Mouse (Mus musculus) brain, adult 2 months (tissue): ENCODE measurements at regions not wholly inside any gene's neighbourhood (a gene's known extent, or its start where the extent isn't known, plus 50 kb on each side); places are given as distances from the start of the nearest gene placed in this dataset.

ENCODE experiments used
- DNase-seq: peaks from one replicate; pipeline ENCODE4 v3.0.0; 2011; ENCODE audit warnings: low read depth, low spot score

- DNase-seq: peak; percentile 8
These were observed 95.8 kb downstream of the Asb7 start for GRCm38 (mm10) chr7:66593619-66594018.

DNA sequence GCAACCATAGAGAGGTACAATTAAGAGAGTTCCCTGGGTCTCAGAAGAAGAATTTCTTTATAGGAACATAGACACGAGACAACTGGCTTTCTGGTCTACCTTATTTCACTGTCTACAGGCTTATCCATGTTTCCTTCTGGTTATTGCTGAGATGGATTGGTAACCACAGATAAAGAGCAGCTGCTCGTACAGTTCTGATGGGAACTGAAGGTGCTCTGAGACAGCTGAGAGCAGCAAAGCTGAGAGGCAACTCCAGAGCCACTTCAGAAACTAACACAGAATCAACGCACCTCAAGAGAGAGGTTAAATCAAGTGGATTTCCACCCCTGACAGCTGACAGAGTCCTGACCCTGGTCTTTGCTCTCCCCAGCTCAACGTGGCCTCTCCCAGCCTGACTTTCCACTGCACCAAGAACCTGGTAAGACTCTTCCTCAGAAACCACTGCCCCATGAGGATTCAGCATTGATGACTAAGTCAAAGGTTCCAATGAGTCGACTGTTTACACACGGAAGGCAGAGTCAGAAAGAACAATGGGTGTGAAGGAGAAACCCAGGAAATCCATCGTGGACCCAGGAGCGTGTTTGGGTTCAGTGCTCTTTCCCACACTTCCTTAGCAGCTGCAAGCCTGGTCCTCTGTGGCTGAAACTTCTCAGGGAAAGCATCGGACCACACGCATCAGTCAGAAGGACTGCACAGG, 97.7 kb downstream of the Asb7 start:
- no peak for DNase-seq

- no peak for DNase-seq
These were observed 102.9 kb downstream of the Asb7 start for GRCm38 (mm10) chr7:66586511-66586910.

DNA sequence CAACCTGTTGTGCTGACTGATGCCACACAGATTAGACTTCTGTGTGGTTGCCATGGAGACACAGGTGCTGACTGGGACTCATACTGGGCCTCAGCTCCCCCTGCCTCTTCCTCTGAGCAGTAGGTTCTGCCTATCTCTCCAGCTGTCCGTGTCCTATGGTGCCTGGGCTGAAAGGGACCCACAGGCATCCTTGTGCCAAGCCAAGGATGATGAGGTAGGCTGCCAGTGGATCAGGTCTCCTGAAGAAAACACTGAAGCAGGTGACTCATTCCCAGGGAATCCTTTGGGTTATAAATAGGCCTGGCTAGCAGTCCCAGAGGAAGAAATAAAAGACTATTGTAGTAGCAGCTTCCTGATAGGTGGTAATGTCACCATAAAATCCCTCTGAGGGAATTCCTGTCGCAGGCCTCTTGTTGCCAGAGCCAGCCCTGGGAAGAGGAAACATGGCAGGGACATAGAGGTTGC, 108.7 kb downstream of the Asb7 start:
- DNase-seq: peak; percentile 58

GRCm38 (mm10) chr7:66576261-66576660, 113.1 kb downstream of the Asb7 start:
- DNase-seq: peak; percentile 30

DNA sequence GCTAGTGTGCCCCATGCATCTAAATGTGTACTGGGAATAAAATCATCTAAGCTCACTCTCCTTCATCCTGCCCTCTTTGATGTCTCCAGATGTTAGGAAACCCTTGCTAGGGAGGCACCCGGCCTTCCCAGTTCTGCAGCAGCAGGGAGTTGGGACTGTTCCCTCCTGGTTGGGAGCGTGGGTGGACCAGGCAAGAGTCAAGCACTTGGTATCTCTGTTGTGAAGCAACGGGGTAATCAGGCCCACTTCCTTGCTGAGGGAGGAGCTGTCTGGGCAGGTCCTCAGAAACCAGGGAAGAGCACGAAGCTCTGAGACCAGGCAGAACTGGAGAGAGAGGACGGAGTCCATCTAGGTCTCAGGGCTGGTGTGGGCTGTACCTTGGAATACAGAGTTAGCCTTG, 117.9 kb downstream of the Asb7 start:
- no peak for DNase-seq

GRCm38 (mm10) chr7:66547694-66548093, 120.4 kb upstream of the Aldh1a3 start:
- DNase-seq: no peak

- DNase-seq: no peak
These were observed 117.9 kb upstream of the Aldh1a3 start for GRCm38 (mm10) chr7:66545184-66545583.

DNA sequence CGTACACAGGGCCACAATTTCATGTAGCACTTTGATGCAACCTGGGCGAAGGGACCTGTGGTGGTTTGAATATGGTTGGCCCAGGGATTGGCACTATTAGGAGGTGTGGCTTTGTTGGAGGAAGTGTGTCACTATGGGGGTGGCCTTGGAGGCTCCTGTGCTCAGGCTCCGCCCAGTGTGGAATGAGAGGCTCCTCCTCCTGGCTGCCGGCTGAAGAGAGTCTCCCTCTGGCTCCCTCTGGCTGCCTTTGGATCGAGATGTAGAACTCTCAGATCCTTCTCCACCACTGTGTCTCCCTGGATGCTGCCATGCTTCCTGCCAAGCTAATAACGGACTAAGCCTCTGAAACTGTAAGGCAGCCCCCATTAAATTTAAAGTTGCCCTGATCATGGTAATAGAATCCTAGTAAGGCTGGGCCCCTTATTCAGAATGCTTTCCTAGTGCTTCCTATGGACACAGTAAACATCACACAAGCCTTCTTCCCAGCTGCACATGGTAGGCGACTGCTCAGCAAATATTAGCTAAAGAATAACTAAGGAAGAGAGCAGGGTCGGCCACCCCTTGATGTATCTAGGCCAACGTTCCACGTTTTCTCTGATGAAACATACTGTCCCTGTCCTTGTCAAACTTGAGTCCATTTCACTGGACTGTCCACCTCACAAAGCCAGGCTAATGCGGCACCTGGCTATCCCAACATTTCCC, 117.2 kb upstream of the Aldh1a3 start:
- DNase-seq: no peak

DNA sequence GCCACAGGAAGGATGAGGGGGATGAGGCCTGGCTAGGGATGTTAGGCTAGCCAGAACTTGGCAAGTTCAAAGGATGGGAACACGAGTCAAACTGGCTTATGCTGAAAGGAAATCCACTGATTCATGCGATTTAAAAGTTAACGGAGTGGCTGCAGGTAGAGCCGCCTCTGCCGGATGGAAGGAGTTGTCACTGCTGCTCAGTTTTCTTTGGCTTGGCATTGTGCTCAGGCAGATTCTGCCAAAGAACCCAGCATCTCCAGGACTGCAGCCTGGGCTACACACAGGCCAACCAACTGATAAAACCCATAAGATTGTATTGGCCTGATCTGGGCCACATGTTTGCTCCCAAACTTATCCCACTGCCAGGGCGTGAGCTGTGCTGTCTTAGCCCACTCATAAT, 105.3 kb upstream of the Aldh1a3 start:
- DNase-seq: no peak

GRCm38 (mm10) chr7:66532048-66532447, 104.7 kb upstream of the Aldh1a3 start:
- no peak for DNase-seq

- DNase-seq: no peak
These were observed 103.8 kb upstream of the Aldh1a3 start for GRCm38 (mm10) chr7:66531111-66531510.

- DNase-seq: no peak
These were observed 101.6 kb upstream of the Aldh1a3 start for GRCm38 (mm10) chr7:66528881-66529280.

GRCm38 (mm10) chr7:66523959-66524358, 96.6 kb upstream of the Aldh1a3 start:
- DNase-seq: no peak

DNA sequence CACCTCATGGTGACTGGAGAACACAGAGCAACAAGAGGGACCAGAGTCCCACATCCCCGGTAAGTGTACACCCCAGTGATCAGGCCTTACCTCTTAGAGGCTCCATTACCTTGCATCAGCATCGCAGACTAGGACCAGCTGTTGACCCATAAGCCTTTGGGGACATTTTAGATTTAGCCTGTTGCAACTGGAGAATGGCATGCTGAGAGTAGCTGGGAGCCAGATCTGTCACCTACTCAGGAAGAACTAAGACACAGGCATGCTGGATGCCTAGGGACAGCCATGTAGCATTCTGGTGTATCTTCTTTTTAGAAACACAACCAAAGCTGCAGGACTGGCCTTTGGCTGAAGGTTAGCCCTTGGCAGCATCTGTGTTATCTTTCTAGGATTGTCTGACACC, 94.2 kb upstream of the Aldh1a3 start:
- DNase-seq: no peak

- no peak for DNase-seq
These were observed 88.8 kb upstream of the Aldh1a3 start for GRCm38 (mm10) chr7:66516143-66516542.

DNA sequence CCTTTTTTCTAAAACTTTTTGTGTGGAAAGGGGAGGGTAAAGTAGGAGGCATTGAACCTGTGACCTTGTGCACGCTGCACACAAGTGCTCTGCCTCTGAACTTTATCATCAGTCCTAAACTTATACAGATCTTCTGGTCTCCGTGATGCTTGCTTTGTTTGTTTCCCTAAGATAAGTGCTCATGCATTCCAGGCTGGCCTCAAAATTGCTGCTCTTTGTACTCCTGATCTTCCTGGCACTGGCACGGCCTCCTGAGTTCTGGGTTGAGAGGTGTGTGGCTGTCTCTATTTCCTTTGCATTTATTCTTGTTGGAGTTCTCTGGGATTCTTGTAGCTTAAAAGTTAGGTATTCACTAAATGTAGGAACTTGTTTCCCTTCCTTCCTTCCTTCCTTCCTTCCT, 86.1 kb upstream of the Aldh1a3 start:
- no peak for DNase-seq

GRCm38 (mm10) chr7:66505734-66506133, 78.4 kb upstream of the Aldh1a3 start:
- no peak for DNase-seq

DNA sequence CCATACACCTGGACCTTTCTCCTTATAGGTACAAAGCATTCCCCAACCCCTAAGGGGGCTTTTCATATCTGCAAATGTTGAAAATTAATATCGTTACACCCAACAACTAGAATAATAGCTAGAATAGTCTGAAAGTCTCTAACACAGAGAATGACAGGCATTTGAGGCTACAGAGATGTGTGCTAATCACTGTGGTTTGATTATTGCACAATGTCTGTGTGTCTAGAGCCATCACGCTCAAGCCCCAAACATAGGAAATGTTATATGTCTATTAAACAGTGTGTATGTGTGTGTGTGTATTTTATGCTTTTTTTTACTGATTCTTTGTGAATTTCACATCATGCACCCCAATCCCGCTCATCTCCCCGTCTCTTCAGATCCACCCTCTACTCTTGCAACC, 77.2 kb upstream of the Aldh1a3 start:
- no peak for DNase-seq

DNA sequence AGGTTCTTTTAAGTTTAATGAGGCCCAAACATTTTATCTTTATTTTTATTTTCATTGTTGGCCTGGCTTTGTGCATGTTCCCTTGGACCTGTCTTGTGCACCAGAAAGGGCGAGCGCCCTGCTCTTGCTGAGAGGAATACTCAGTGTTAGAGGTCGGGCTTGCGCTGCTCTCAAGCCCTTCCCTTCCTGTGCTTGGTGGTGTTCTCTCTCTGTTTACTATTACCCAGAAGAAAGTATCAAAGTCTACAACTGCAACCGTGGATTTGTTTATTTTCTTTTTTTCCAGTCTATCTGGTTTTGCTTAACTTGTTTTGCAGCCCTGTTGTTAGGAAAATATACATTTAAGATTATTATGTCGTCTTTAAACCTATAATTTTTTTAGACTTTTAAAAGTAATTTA, 74.1 kb upstream of the Aldh1a3 start:
- DNase-seq: no peak

DNA sequence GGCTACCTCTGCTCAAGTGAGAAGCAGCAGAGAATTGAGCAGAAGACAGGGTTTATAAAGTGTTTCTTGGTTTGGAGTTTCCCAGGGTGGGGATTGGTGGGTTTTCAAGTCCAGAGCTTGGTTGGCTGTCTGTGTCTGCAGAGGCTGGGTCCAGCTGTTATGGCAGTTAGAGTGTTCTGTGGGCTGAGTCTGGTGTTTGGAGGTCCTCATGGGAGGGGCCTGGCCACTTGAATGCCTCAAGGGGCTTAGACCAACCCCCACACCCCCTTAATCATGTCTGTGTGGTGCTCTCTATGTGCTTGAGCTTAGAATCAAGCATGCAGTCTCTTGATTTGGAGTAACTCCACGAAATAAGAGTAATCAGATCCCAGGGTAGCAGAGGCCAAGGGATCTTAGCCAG, 70.2 kb upstream of the Aldh1a3 start:
- DNase-seq: no peak

DNA sequence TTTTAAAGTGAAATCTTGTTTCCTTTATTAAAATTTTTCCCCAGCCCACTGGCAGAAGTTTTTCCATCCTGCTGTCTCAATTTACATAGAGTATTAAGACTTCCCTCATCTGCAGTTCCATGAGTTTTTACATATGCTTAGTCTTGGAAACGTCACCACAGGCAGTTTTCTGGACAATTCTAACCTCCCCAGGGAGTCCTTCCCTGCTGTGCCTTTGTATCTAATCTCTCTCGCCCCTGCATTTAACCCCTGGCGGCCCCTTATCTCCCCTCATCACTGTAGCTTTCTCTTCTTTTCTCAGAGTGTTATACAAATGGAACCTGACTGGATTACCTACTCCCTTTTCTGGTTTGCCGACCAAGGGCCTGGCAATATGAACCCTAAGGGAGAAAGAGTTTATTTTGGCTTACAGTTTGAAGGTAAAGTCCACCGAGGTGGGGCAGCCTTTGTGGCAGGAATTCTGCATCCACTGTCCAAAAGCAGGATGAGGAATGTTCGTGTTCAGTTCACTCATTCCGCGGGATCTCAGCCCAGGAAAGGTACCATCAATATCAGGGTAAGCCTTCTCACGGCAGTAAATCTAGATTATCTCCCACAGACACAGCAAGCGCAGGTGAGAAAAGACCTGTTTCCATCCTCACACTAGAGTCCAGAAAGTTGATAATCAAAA, 66.0 kb upstream of the Aldh1a3 start:
- DNase-seq: no peak

- DNase-seq: peak; percentile 8
These were observed 65.4 kb upstream of the Aldh1a3 start for GRCm38 (mm10) chr7:66492748-66493147.
